Mouse (Mus musculus): ENCODE data around the gene Cdh20. TPM values are rescaled to one million over a fixed set of nuclear protein-coding genes. Genes with fewer than 3 reads are reported as not detected.
A peak's percentile ranks its signal among the peaks of the same experiment; 100 is the strongest.

Cdh20 gene
- total RNA-seq, 2 experiments from 2014 or later: 15.8 to 17.2 TPM

GRCm38 (mm10) chr1:105002179-105002578 lies 233.8 kb downstream of the Cdh20 start:
- intact Hi-C loops (cut with DNase I): no loop called here
- peak; percentile 83 for DNase-seq

DNA sequence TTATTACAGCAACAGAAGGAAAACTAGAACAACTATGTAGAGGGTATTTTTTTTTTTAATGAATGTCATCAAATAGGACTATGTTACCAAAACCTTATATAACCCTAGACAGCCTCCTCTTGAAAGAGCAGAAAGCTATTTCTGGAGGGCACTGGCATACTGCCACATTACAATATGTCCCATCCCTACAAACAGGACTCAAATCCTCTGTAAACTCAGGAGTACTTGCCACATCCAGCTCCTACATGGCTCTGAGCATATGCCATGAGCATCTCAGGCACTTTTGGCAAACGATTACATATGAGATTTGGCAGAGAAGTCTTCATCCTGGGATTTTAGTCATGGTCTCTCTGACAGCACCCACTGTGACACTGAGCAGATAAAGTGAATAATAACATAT lies 235.5 kb downstream of the Cdh20 start:
- peak; percentile 38 for DNase-seq

GRCm38 (mm10) chr1:105012616-105013015 lies 244.3 kb downstream of the Cdh20 start:
- intact Hi-C loops (cut with DNase I): no loop called here
- no peak for DNase-seq

More for the DNA sequence above, 235.5 kb downstream of the Cdh20 start:
- intact Hi-C loops (cut with DNase I): no loop called here

- no peak for DNase-seq
- intact Hi-C loops (cut with DNase I): no loop called here
These were observed 245.0 kb downstream of the Cdh20 start for GRCm38 (mm10) chr1:105013291-105013690.

- intact Hi-C loops (cut with DNase I): no loop called here
- DNase-seq: no peak
These were observed 273.3 kb downstream of the Cdh20 start for GRCm38 (mm10) chr1:105041668-105042067.

Measured in left cerebral cortex, postnatal 4 days (tissue).